Mouse (Mus musculus): ENCODE results near the gene Olfml2a. TPM values are rescaled to one million over a fixed set of nuclear protein-coding genes. Genes with fewer than 3 reads are reported as not detected.
A peak's percentile ranks its signal among the peaks of the same experiment; 100 is the strongest.

The Olfml2a gene
- total and polyA plus RNA-seq, 2 experiments from 2014 or later: 3.3 to 7.5 TPM

DNA sequence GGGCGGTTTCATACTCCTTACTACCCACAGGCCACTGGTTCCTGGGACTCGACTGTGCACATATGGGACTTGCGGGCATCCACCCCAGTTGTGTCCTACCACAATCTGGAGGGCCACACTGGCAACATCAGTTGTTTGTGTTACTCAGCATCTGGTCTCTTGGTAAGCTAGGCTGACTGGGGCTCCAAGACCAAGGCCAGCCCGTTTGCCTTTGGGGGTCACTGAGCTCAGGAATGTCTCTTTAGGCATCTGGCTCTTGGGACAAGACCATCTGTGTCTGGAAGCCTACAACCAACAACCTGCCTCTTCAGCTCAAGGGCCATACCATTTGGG lies 68.8 kb downstream of the Olfml2a start:
- H3K27ac ChIP-seq: no peak overlapping the region
- peaks cover 31% of the 10 kb centered on the region for H3K36me3 ChIP-seq (ENCODE audit: insufficient read depth, low read length)
- no peak for ATAC-seq
- H3K4me1 ChIP-seq (ENCODE audit: insufficient read depth, low read length): peaks cover 7% of the 10 kb centered on the region; the same call in 1 of the 2 replicates
- H3K27me3 ChIP-seq (ENCODE audit: insufficient read depth, low read length): no peaks in the 10 kb centered on the region
- 85% methylated on average over 4 of the region's 4 CpGs for whole genome bisulfite sequencing
- no peak overlapping the region for H3K4me3 ChIP-seq (ENCODE audit: low read length)
- no peak for DNase-seq (ENCODE audit: low spot score)
- H3K9ac ChIP-seq (replicated peaks; ENCODE audit: low read length): no peak overlapping the region
- no peak overlapping the region for H3K4me2 ChIP-seq (ENCODE audit: low read depth, low read length)
- H3K9me3 ChIP-seq (ENCODE audit: low read length): no peaks in the 10 kb centered on the region
- no peak for TF ChIP-seq CTCF (IDR thresholded peaks at IDR 0.05; ENCODE audit: low read depth)

DNA sequence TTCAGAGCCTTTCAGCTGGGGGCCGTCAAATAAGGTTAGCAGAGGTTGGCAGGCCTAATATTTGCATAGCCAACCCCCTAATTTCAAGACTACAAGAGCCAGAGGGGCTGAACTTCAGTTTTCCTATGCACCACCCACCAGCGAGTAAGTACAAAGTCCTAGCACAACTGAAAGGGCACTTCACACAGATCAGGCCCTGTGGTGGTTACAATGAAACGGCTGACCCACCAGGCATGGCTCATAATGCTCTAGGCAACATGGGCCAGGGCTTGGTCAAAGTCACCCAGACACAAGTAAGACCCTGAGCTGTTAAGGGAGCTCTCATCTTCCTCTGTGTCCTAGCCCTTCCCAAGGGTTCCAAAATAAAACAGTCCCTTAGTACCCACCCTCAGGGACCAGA lies 70.1 kb downstream of the Olfml2a start:
- no peak overlapping the region for H3K27ac ChIP-seq
- WGBS: 80% methylated on average over 3 of the region's 3 CpGs
- TF ChIP-seq CTCF (IDR thresholded peaks at IDR 0.05; ENCODE audit: low read depth): no peak

DNA sequence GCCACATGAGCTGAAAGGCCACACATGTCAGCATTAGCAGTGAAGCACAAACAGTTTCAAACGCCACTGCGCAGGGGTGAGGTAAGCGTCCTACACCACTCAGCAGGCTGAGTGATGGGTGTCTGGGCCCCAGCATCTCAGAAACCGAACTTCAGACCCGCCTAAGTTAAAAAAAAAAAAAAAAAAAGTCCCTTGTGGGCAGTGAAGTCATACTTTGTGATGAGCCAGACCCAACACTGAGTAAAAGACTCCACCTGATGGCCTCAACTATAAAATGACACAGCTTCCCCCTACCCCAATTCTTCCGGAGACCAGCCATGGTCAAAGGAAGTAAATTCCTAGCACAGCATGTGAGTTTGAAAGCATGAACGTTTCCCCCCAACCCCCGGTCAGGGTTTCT lies 71.3 kb downstream of the Olfml2a start:
- Histone ChIP-seq H3K27me3 (ENCODE audit: insufficient read depth, low read length) (no peaks in the 10 kb centered on the region), H3K9me3 (ENCODE audit: low read length) (no peaks in the 10 kb centered on the region), H3K27ac (no peak overlapping the region), H3K36me3 (ENCODE audit: insufficient read depth, low read length) (peaks cover 31% of the 10 kb centered on the region), H3K4me1 (ENCODE audit: insufficient read depth, low read length) (peaks cover 16% of the 10 kb centered on the region; the same call in 1 of the 2 replicates), H3K9ac (replicated peaks; ENCODE audit: low read length) (no peak overlapping the region), H3K4me3 (ENCODE audit: low read length) (no peak overlapping the region), H3K4me2 (ENCODE audit: low read depth, low read length) (peak overlapping the region; percentile 80)
- TF ChIP-seq CTCF (IDR thresholded peaks at IDR 0.05; ENCODE audit: low read depth): no peak
- ATAC-seq: no peak
- 44% methylated on average over 8 of the region's 8 CpGs for WGBS
- DNase-seq (ENCODE audit: low spot score): no peak

More for the DNA sequence above, 70.1 kb downstream of the Olfml2a start:
- H3K4me3 ChIP-seq (ENCODE audit: low read length): no peak overlapping the region
- no peaks in the 10 kb centered on the region for H3K9me3 ChIP-seq (ENCODE audit: low read length)
- DNase-seq (ENCODE audit: low spot score): no peak
- peaks cover 11% of the 10 kb centered on the region; the same call in 1 of the 2 replicates for H3K4me1 ChIP-seq (ENCODE audit: insufficient read depth, low read length)
- H3K9ac ChIP-seq (replicated peaks; ENCODE audit: low read length): no peak overlapping the region
- no peak overlapping the region for H3K4me2 ChIP-seq (ENCODE audit: low read depth, low read length)
- peaks cover 31% of the 10 kb centered on the region for H3K36me3 ChIP-seq (ENCODE audit: insufficient read depth, low read length)
- ATAC-seq: no peak
- H3K27me3 ChIP-seq (ENCODE audit: insufficient read depth, low read length): no peaks in the 10 kb centered on the region

DNA sequence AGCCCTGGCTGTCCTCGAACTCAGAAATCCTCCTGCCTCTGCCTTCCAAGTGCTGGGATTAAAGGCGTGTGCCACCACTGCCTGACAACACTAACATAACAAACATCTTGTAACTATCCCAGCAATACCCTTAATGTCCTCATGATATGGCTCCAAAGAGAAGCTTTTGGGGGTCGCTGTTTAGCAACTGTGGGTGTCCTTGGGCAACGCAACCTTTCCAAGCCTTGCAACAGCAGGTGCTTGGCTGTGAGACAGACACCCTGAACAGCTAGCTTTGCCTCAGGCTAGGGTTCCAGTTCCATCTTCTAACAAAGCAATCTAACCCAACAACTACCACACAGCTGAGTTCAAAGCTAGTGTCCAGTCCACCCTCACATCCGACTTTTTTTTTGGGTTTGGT lies 71.7 kb downstream of the Olfml2a start:
- peak overlapping the region; percentile 57; the same call in 1 of the 2 replicates for H3K4me3 ChIP-seq (ENCODE audit: low read length)
- WGBS: 66% methylated on average over 5 of the region's 5 CpGs
- ATAC-seq: no peak
- peaks cover 31% of the 10 kb centered on the region for H3K36me3 ChIP-seq (ENCODE audit: insufficient read depth, low read length)
- H3K9me3 ChIP-seq (ENCODE audit: low read length): no peaks in the 10 kb centered on the region
- no peaks in the 10 kb centered on the region for H3K27me3 ChIP-seq (ENCODE audit: insufficient read depth, low read length)
- peak overlapping the region; percentile 80 for H3K4me2 ChIP-seq (ENCODE audit: low read depth, low read length)
- TF ChIP-seq CTCF (IDR thresholded peaks at IDR 0.05; ENCODE audit: low read depth): no peak
- DNase-seq (ENCODE audit: low spot score): no peak
- H3K27ac ChIP-seq: no peak overlapping the region
- H3K9ac ChIP-seq (replicated peaks; ENCODE audit: low read length): peak overlapping the region; percentile 73; the same call in 1 of the 2 replicates
- peaks cover 16% of the 10 kb centered on the region; the same call in 1 of the 2 replicates for H3K4me1 ChIP-seq (ENCODE audit: insufficient read depth, low read length)

DNA sequence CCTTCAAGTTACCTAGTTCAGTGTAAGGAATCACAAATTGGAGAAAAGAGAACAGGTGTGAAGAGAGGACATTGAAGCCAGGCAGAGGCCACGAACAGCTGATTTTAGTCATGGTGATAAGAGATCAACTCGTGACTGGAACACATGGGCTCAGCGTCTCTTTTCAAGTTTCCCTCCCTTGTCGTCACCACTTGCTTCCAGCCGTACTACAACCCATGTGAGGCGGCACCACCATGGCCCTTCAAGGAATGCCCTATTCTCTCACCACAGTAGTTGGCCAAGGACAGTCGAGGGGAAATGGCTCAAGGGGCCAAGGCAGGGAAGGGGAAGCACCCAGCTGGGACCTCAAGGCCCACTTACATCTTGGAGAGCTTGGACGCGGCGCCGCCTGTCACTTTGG lies 72.6 kb downstream of the Olfml2a start:
- DNase-seq (ENCODE audit: low spot score) (peak; percentile 54), ATAC-seq (0 out of 2 replicates have a peak, but pooled peaks have one; percentile 4)
- no peaks in the 10 kb centered on the region for H3K27me3 ChIP-seq (ENCODE audit: insufficient read depth, low read length)
- H3K9ac ChIP-seq (replicated peaks; ENCODE audit: low read length): peak overlapping the region; percentile 73
- H3K4me1 ChIP-seq (ENCODE audit: insufficient read depth, low read length): peaks cover 24% of the 10 kb centered on the region
- peak overlapping the region; percentile 57 for H3K4me3 ChIP-seq (ENCODE audit: low read length)
- WGBS: under 1% methylated on average over 11 of the region's 11 CpGs
- TF ChIP-seq CTCF (IDR thresholded peaks at IDR 0.05; ENCODE audit: low read depth): no peak
- H3K36me3 ChIP-seq (ENCODE audit: insufficient read depth, low read length): peaks cover 31% of the 10 kb centered on the region
- no peaks in the 10 kb centered on the region for H3K9me3 ChIP-seq (ENCODE audit: low read length)
- peak overlapping the region; percentile 93 for H3K27ac ChIP-seq
- H3K4me2 ChIP-seq (ENCODE audit: low read depth, low read length): peak overlapping the region; percentile 80

DNA sequence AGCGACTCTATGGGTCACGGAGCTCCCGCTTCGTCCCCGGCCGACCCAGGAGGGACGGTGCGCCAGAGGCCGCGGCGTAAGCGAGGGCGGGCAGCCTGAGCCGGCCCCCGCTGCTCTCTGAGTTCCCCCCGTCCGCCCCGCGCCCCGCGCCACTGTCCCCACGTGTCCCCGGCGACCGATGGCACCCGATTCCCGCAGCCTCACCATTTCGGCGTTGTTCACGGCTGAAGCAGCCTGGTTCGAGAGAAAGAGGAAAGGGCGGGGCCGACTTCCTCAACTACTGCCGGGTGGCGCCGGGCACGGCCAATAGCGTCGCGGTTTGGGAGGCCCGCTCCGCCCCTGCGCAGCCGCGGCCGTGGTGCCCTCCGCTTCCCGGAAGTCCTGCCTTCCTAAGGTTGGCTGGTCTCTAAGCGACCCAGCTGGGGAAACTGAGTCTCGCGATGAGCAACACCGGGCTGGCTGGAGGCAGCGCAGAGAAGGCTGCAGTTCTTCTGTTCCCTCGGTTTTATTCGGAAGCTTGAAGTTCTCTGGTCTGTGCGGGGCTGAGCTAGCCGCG lies 73.2 kb downstream of the Olfml2a start, which contains the start of gene Arpc5l:
Gene Arpc5l, plus strand, starts transcription at position 469 of the 556 bp plus-strand sequence.
- Histone ChIP-seq H3K4me3 (ENCODE audit: low read length) (peak within 1 kb of the TSS; percentile 57), H3K27me3 (ENCODE audit: insufficient read depth, low read length) (no peaks in the 10 kb centered on the region), H3K27ac (peak within 1 kb of the TSS; percentile 93), H3K4me2 (ENCODE audit: low read depth, low read length) (peak within 1 kb of the TSS; percentile 80), H3K4me1 (ENCODE audit: insufficient read depth, low read length) (peaks cover 28% of the 10 kb centered on the region), H3K9ac (replicated peaks; ENCODE audit: low read length) (peak within 1 kb of the TSS; percentile 73), H3K36me3 (ENCODE audit: insufficient read depth, low read length) (peaks cover 30% of the 10 kb centered on the region), H3K9me3 (ENCODE audit: low read length) (no peaks in the 10 kb centered on the region)
- TF ChIP-seq CTCF (IDR thresholded peaks at IDR 0.05; ENCODE audit: low read depth): no peak
- ATAC-seq (peak; percentile 89), DNase-seq (ENCODE audit: low spot score) (peak; percentile 96)
- WGBS: under 1% methylated on average over 58 of the region's 58 CpGs

DNA sequence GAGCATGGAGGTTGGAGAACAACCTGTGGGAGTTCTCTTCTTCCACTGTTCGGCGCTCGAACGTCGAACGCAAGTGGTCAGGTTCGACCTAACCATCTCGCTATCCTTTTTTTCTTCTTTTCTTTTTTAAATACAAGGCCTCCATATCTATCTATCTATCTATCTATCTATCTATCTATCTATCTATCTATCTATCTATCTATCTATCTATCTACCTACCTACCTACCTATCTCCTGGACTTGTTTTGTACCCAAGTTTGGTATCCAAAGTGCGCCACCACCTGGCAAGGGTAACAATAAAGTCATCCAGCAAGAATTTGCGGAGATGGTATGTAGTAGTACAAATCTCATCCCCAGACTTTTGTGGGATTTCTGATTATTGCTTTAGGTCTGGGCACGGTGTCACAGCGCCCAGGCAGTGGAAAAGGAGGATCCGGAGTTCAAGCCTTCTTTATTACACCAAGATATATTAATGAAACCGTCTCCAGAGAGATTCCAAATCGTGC lies 73.8 kb downstream of the Olfml2a start, which contains the start of gene Rpl35:
Gene Rpl35, minus strand, starts transcription at position 51 of the 506 bp plus-strand sequence.
- H3K27ac ChIP-seq: peak within 1 kb of the TSS; percentile 93
- H3K4me3 ChIP-seq (ENCODE audit: low read length): peak within 1 kb of the TSS; percentile 57
- peaks cover 23% of the 10 kb centered on the region for H3K36me3 ChIP-seq (ENCODE audit: insufficient read depth, low read length)

More for the DNA sequence above, 73.8 kb downstream of the Olfml2a start, which contains the start of gene Rpl35:
- Histone ChIP-seq H3K4me1 (ENCODE audit: insufficient read depth, low read length) (peaks cover 28% of the 10 kb centered on the region), H3K9me3 (ENCODE audit: low read length) (no peaks in the 10 kb centered on the region), H3K4me2 (ENCODE audit: low read depth, low read length) (peak within 1 kb of the TSS; percentile 80), H3K27me3 (ENCODE audit: insufficient read depth, low read length) (no peaks in the 10 kb centered on the region), H3K9ac (replicated peaks; ENCODE audit: low read length) (peak within 1 kb of the TSS; percentile 73)
- peak; percentile 39 for TF ChIP-seq CTCF (IDR thresholded peaks at IDR 0.05; ENCODE audit: low read depth)
- ATAC-seq (no peak), DNase-seq (ENCODE audit: low spot score) (peak; percentile 42)
- 14% methylated on average over 15 of the region's 15 CpGs for WGBS
